Mouse (Mus musculus): ENCODE results near the gene Myof.

GRCm38 (mm10) chr19:38053227-38054041, 10.1 kb upstream of the Myof start:
- no peak for TF ChIP-seq CTCF (IDR thresholded peaks at IDR 0.05; ENCODE audit: control insufficient read depth, insufficient read depth, insufficient replicate concordance, low read depth, low read length)
- TF ChIP-seq POLR2A (IDR thresholded peaks at IDR 0.05; ENCODE audit: control insufficient read depth, low read depth, low read length) = no peak
